Mouse (Mus musculus): Measurements from ENCODE around the gene 6720489N17Rik. TPM values are rescaled to one million over a fixed set of nuclear protein-coding genes. Genes with fewer than 3 reads are reported as not detected.
"Not testable (repeated sequence)": the region's sequence is repeated elsewhere in the genome, so short reads cannot be mapped to it uniquely, and the experiment has no call there.

6720489N17Rik gene
- polyA plus RNA-seq (2012; rRNA removed): 1.7 and 1.8 TPM in 2 replicates

GRCm38 (mm10) chr13:62623577-62624276 lies at the start of gene 6720489N17Rik:
TSS of gene 6720489N17Rik (minus strand) at chr13:62624182.
- not testable (repeated sequence) for H3K27ac ChIP-seq (ENCODE audit: insufficient read depth, low read length)
- 3% methylated on average over 15 of the region's 15 CpGs for WGBS

DNA sequence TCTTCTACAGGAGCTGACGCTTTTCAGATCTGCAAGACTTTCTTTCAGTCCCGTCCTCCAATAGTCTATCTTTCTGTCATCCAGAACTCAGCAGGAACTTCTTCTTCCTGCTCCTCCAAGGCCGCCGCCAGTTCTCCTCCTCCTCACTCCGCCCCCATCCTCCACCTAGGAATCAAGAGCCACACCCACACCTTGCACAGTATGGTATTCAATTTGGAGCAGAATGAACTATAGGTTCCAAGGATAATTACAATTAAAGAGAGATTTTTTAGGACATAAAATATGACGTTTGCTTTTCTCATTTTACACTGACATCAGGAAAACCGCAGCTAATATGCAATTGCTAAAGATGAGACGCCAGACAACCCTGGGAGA lies 29.4 kb upstream of the 6720489N17Rik start:
- no peak for DNase-seq
- H3K4me3 ChIP-seq (replicated peaks; ENCODE audit: insufficient read depth, low read depth, low read length): peak overlapping the region; percentile 68
- H3K27ac ChIP-seq (ENCODE audit: insufficient read depth, low read length): no peak overlapping the region
- TF ChIP-seq CTCF (IDR thresholded peaks at IDR 0.05; ENCODE audit: borderline replicate concordance, insufficient read depth, low read depth, low read length): no peak
- no peak for TF ChIP-seq POLR2A (IDR thresholded peaks at IDR 0.05; ENCODE audit: borderline replicate concordance, insufficient read depth, low read length)
- WGBS: 15% methylated on average over 8 of the region's 8 CpGs
- no peaks in the 10 kb centered on the region for H3K4me1 ChIP-seq (ENCODE audit: control insufficient read depth, insufficient read depth, low read length)
- no peaks in the 10 kb centered on the region for H3K27me3 ChIP-seq (ENCODE audit: control insufficient read depth, insufficient read depth, low read length)

More at GRCm38 (mm10) chr13:62623577-62624276, at the start of gene 6720489N17Rik:
- peak; percentile 69 to 71 for DNase-seq
- H3K4me1 ChIP-seq (ENCODE audit: control insufficient read depth, insufficient read depth, low read length); H3K27me3 ChIP-seq (ENCODE audit: control insufficient read depth, insufficient read depth, low read length): not testable (repeated sequence)
- peak within 1 kb of the TSS; percentile 53 for H3K4me3 ChIP-seq (replicated peaks; ENCODE audit: insufficient read depth, low read depth, low read length)

GRCm38 (mm10) chr13:62652681-62653368 lies 28.8 kb upstream of the 6720489N17Rik start:
- peak; percentile 59 to 81 for DNase-seq
- 2% methylated on average over 16 of the region's 16 CpGs for WGBS
- H3K4me3 ChIP-seq (replicated peaks; ENCODE audit: insufficient read depth, low read depth, low read length): peak overlapping the region; percentile 68
- not testable (repeated sequence) for H3K4me1 ChIP-seq (ENCODE audit: control insufficient read depth, insufficient read depth, low read length); H3K27ac ChIP-seq (ENCODE audit: insufficient read depth, low read length); H3K27me3 ChIP-seq (ENCODE audit: control insufficient read depth, insufficient read depth, low read length)

DNA sequence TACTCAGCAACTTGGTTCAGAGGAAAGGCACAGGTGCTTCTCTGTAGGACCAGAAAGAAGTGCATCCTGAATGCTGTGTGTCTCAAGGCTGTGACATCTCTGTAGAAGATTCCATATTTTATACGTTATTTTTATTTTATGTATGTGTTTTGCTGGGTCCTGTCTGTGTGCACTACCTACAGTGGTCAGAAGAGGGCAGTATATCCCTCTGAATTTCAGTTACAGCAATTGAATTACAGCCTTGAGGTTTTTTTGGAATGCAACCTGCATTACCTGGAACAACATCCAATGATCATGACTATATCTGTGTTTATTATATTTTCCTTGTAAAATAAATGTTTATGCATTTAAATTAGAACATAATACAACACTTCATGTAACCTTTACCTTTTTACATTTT lies 3.1 kb upstream of the 6720489N17Rik start:
- H3K4me3 ChIP-seq (replicated peaks; ENCODE audit: insufficient read depth, low read depth, low read length); H3K27ac ChIP-seq (ENCODE audit: insufficient read depth, low read length); H3K4me1 ChIP-seq (ENCODE audit: control insufficient read depth, insufficient read depth, low read length); DNase-seq; H3K27me3 ChIP-seq (ENCODE audit: control insufficient read depth, insufficient read depth, low read length): not testable (repeated sequence)
- WGBS: 39% methylated on average over 1 of the region's 1 CpGs

DNA sequence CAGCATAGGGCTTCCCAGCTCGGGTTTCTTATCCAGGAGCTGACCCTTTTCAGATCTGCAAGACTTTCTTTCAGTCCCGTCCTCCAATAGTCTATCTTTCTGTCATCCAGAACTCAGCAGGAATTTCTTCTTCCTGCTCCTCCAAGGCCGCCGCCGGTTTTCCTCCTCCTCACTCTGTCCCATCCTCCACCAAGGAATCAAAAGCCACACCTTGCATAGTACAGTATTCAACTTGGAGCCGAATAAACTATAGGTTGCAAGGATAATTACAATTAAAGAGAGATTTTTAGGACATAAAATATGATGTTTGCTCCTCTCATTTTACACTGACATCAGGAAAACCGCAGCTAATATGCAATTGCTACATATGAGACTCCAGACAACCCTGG lies 289 bp upstream of the 6720489N17Rik start:
- not testable (repeated sequence) for DNase-seq; H3K27ac ChIP-seq (ENCODE audit: insufficient read depth, low read length); H3K27me3 ChIP-seq (ENCODE audit: control insufficient read depth, insufficient read depth, low read length); H3K4me1 ChIP-seq (ENCODE audit: control insufficient read depth, insufficient read depth, low read length)
- WGBS: 5% methylated on average over 7 of the region's 7 CpGs
- peak overlapping the region; percentile 29 for H3K4me3 ChIP-seq (replicated peaks; ENCODE audit: insufficient read depth, low read depth, low read length)

GRCm38 (mm10) chr13:62617449-62617848 lies 6.5 kb downstream of the 6720489N17Rik start:
- not testable (repeated sequence) for H3K4me1 ChIP-seq (ENCODE audit: control insufficient read depth, insufficient read depth, low read length); H3K4me3 ChIP-seq (replicated peaks; ENCODE audit: insufficient read depth, low read depth, low read length); DNase-seq; H3K27me3 ChIP-seq (ENCODE audit: control insufficient read depth, insufficient read depth, low read length); H3K27ac ChIP-seq (ENCODE audit: insufficient read depth, low read length)
- 95% methylated on average over 4 of the region's 4 CpGs for WGBS

- not testable (repeated sequence) for H3K27me3 ChIP-seq (ENCODE audit: control insufficient read depth, insufficient read depth, low read length); H3K4me3 ChIP-seq (replicated peaks; ENCODE audit: insufficient read depth, low read depth, low read length); H3K27ac ChIP-seq (ENCODE audit: insufficient read depth, low read length); H3K4me1 ChIP-seq (ENCODE audit: control insufficient read depth, insufficient read depth, low read length); DNase-seq
- WGBS: 85% methylated on average over 4 of the region's 6 CpGs
Observed at GRCm38 (mm10) chr13:62571099-62571498, 52.9 kb downstream of the 6720489N17Rik start, which contains the start of gene Zfp934. TSS of gene Zfp934 (minus strand) at chr13:62571199.

DNA sequence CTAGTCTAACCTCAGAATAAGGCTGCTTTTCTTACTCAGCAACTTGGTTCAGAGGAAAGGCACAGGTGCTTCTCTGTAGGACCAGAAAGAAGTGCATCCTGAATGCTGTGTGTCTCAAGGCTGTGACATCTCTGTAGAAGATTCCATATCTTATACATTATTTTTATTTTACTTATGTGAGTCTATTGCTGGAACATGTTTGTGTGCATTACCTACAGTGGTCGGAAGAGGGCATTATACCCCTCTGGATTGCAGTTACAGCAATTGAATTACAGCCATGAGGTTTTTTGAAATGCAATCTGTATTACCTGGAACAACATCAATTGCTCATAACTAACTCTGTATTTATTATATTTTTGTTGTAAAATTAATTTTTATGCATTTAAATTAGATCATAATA lies 62.3 kb downstream of the 6720489N17Rik start:
- not testable (repeated sequence) for DNase-seq; H3K4me3 ChIP-seq (replicated peaks; ENCODE audit: insufficient read depth, low read depth, low read length); H3K27ac ChIP-seq (ENCODE audit: insufficient read depth, low read length); H3K4me1 ChIP-seq (ENCODE audit: control insufficient read depth, insufficient read depth, low read length); H3K27me3 ChIP-seq (ENCODE audit: control insufficient read depth, insufficient read depth, low read length)
- 8% methylated on average over 1 of the region's 1 CpGs for WGBS

DNA sequence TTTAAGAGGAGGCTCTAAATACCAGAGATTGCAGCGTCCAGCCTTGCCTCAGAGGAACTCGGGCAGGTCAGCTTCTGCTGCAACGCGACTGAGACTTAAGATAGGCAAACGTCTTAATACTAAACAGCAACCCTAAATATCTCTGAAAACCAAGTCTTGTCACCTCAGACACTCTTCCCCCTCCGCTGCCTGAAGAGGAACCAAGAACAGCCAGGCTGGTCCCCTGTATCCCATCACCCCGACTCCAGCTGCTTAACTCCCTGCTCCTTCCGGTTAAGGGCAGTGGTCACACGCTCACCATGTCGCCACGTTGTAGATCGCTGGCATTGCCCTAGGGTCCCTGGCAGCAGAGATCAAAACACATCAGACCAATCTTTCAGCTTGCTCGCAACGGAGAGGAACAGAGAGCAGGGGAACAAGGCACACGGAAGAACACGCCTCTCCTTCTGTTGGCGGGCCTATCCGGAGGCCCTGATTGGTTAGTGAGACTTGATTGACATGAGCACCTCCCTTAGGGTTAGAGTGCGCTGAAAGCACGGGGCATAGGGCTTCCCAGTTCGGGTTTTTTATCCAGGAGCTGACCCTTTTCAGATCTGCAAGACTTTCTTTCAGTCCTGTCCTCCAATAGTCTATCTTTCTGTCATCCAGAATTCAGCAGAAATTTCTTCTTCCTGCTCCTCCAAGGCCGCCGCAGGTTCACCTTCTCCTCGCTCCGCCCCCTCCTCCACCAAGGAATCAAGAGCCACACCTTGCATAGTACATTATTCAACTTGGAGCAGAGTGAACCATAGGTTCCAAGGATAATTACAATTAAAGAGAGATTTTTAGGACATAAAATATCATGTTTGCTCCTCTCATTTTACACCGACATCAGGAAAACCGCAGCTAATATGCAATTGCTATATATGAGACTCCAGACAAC lies 65.5 kb downstream of the 6720489N17Rik start, which contains the start of gene Zfp935:
Zfp935 (minus strand) TSS at position 323 of the 922 bp plus-strand sequence.
- WGBS: 6% methylated on average over 27 of the region's 27 CpGs
- not testable (repeated sequence) for H3K27ac ChIP-seq (ENCODE audit: insufficient read depth, low read length)

More for the DNA sequence above, 65.5 kb downstream of the 6720489N17Rik start, which contains the start of gene Zfp935:
- not testable (repeated sequence) for H3K4me1 ChIP-seq (ENCODE audit: control insufficient read depth, insufficient read depth, low read length); H3K27me3 ChIP-seq (ENCODE audit: control insufficient read depth, insufficient read depth, low read length)
- DNase-seq: peak; percentile 71 to 76
- H3K4me3 ChIP-seq (replicated peaks; ENCODE audit: insufficient read depth, low read depth, low read length): peak within 1 kb of the TSS; percentile 34

All from cerebellum, adult 2 months (tissue).